Mouse (Mus musculus): ENCODE results near the gene Frmpd3.
A peak's percentile ranks its signal among the peaks of the same experiment; 100 is the strongest.

The Frmpd3 gene

DNA sequence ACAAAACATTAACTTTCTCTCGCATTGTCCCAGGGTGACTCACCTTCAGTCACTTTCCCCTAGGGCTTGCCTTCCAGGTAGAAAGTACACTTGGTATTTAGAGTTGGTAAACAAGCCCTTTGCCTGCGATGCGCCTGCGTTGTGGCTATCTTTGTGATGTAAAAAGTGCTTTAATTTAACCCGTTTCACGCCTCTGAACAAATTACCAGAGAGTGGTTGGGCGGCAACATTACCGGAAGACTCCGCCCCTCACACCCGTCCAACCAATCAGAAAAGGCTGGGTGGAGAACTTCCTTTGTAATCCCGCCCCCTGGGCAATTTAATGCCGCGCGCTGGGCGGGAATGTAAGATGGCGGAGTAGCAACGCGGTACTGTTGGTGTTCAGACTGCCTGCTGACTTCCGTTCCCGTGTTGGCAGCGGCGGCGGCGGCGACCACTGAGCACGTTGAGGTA, 114.2 kb downstream of the Frmpd3 start, which contains the start of gene Prps1:
Gene Prps1, plus strand, starts transcription at position 335 of the 453 bp plus-strand sequence.
- peak; percentile 79 for DNase-seq (ENCODE audit: extremely low spot score, low spot score)

DNA sequence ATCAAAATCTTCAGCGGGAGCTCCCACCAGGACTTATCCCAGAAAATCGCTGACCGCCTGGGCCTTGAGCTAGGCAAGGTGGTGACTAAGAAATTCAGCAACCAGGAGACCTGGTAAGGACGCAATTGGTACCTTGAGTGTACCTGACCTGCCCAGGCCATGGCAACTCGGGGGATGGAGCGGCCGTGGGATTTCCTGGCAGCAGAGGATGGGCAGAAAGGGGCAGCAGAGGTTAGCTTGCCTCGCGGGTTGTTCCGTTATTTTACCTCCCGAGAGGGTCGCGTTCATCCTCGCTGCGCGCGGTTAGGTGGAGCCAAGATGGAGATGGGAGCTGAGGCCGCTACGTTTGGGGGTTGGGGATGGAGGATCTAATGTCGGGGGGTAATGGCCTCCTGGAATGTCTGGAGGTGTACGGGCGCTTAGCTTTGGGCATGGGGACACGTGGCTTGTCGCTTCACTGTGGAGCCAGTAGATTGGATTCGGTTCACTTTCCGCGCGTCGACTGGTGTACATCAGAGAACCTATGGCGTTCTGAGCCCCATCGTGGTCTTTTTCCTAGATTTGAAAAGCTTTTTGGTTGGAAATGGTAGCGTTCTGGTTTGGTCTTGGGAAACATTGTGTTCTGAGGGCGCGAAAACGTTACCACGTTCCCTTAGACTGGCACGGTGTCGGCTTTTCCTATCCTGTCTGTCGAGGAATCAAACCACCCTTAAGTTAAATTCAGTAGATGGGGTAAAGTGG, 114.9 kb downstream of the Frmpd3 start:
- DNase-seq (ENCODE audit: extremely low spot score, low spot score), result peak; percentile 40

DNA sequence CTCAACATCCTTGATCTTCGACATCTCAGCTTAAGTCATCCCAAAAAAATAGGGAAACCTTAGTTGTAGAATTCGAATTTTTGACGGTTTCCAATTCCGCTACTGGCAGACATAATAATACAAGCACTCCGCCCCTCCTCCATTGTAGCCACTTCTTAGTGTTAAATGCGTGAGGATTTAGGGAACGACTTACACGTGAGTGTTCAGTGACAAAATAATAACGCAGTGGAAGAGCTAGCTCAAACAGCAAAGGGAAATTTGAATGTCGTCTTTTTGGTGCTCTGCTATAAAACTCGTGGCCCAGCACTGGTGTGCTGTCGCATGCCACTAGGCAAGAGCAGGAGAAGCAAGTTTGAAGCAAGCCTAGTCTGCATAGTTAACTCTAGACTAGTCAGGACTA, 115.4 kb downstream of the Frmpd3 start:
- peak; percentile 13 for DNase-seq (ENCODE audit: extremely low spot score, low spot score)

DNA sequence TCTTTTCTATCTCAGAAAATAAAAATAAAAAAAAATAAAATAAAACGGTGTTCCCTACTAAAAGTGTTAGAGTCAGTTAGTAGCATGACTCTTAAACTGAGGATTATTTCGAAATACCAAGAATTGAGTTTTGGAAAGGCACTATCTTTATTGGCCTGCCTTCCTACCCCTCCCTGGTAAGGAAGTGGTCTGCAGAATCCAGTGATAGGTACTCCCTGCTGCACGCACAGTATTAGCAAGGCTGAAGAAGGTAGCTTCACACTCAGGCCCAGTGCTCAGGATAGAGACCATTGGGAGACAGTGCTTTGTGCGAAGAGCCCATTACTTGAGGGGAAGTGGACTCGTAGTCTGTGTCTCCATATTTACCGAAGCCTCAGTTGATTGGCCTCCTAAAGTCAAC, 136.2 kb downstream of the Frmpd3 start:
- no peak for DNase-seq (ENCODE audit: extremely low spot score, low spot score)

DNA sequence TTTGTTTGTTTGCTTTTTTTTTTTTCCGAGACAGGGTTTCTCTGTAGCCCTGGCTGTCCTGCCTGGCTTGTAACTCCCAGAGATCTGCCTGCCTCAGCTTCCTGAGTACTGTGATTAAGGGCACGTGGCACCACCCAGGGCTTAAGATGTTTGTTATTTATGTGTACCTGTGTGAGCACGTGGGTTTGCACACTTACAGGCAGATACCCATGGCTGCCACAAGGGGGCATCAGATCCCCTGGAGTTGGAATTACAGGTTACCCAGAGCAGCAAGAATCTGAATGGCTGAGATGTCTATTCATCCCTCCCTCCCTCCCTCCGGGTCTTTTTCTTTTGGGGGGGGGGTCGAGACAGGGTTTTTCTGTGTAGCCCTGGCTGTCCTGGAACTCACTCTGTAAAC, 137.1 kb downstream of the Frmpd3 start:
- DNase-seq (ENCODE audit: extremely low spot score, low spot score), result peak; percentile 22

Measured in neural tube, embryonic 10.5 days (tissue).